Comparison of ENCODE assay signal across 1 mouse cellular context in the genomic region with DNA sequence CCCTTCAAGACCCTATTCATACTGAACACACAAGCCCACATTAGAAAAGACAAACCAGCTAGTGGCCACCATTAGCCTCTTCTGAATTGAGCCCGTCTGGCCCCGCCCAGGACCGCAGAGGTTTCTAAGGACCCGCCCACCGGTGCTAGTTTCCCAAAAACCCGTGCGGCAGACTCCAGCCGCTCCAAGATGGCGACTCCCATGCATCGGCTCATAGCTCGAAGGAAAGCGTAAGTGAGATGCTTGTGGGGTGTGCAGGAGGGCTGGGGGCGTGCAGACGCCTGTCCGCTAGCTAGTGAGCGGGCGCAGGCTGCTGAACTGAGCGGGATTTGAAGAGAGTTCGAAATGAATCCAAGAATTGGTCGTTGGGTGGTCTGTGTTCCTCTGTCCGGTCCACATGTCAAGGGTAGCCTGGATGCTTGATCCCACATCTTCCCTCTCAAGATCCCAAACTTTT.
TF ChIP-seq lines count a peak whose summit lies in the region.

A gene (plus strand): TSS at position 168 of the 457 bp plus-strand sequence.

TF ChIP-seq in CH12.LX, 34 proteins besides CTCF, POLR2A, EP300 and RAD21 (continued from another document):
- TF ChIP-seq BHLHE40 (IDR thresholded peaks at IDR 0.05; ENCODE audit: low read depth, low read length): peak; percentile 22; the same call in 1 of the 2 replicates
- no peak for TF ChIP-seq ELF1 (IDR thresholded peaks at IDR 0.05; ENCODE audit: low read depth, low read length)
- TF ChIP-seq ETS1 (conservative IDR thresholded peaks at IDR 0.05; ENCODE audit: low read depth, low read length): no peak
- no peak for TF ChIP-seq ZNF384 (IDR thresholded peaks at IDR 0.05; ENCODE audit: low read depth, low read length)
- TF ChIP-seq JUN (IDR thresholded peaks at IDR 0.05; ENCODE audit: insufficient read depth, low read depth, low read length): no peak
- peak; percentile 97 for TF ChIP-seq TCF12 (IDR thresholded peaks at IDR 0.05; ENCODE audit: low read depth, low read length)
- no peak for TF ChIP-seq SMC3 (IDR thresholded peaks at IDR 0.05; ENCODE audit: low read depth, low read length)
- TF ChIP-seq HCFC1 (IDR thresholded peaks at IDR 0.05; ENCODE audit: low read depth, low read length): peak; percentile 82
- no peak for TF ChIP-seq MAFK (IDR thresholded peaks at IDR 0.05; ENCODE audit: insufficient replicate concordance, low read length)
- peak; percentile 94 for TF ChIP-seq ZMIZ1 (IDR thresholded peaks at IDR 0.05; ENCODE audit: low read depth, low read length)
- peak; percentile 98 for TF ChIP-seq NELFE (IDR thresholded peaks at IDR 0.05; ENCODE audit: low read depth, low read length)
- no peak for TF ChIP-seq UBTF (IDR thresholded peaks at IDR 0.05; ENCODE audit: low read depth, low read length)
- TF ChIP-seq MXI1 (IDR thresholded peaks at IDR 0.05; ENCODE audit: low read depth, low read length): peak; percentile 94
- TF ChIP-seq PAX5 (IDR thresholded peaks at IDR 0.05; ENCODE audit: low read length): no peak
- no peak for TF ChIP-seq ZKSCAN1 (IDR thresholded peaks at IDR 0.05; ENCODE audit: borderline replicate concordance, low read depth, low read length)
- TF ChIP-seq IRF4 (IDR thresholded peaks at IDR 0.05; ENCODE audit: low read depth, low read length): no peak; the same call in 1 of the 2 replicates
- TF ChIP-seq CHD1 (IDR thresholded peaks at IDR 0.05; ENCODE audit: low read depth, low read length): no peak
- peak; percentile 89 for TF ChIP-seq TBP (conservative IDR thresholded peaks at IDR 0.05; ENCODE audit: low read depth, low read length)
- no peak for TF ChIP-seq CHD2 (IDR thresholded peaks at IDR 0.05; ENCODE audit: low read length)
- TF ChIP-seq NRF1 (IDR thresholded peaks at IDR 0.05; ENCODE audit: low read depth, low read length): peak; percentile 57; the same call in 1 of the 2 replicates
- no peak for TF ChIP-seq USF2 (conservative IDR thresholded peaks at IDR 0.05; ENCODE audit: low read depth, low read length)
- TF ChIP-seq POLR2AphosphoS2 (IDR thresholded peaks at IDR 0.05; ENCODE audit: low read depth, low read length): peak; percentile 95
- no peak for TF ChIP-seq GABPA (IDR thresholded peaks at IDR 0.05; ENCODE audit: insufficient replicate concordance, low read depth, low read length)
- peak; percentile 84 for TF ChIP-seq MYC (IDR thresholded peaks at IDR 0.05; ENCODE audit: low read depth, low read length)
